Mouse (Mus musculus) ES-E14 (cell line): ENCODE results near the gene 4930432K21Rik. TPM values are rescaled to one million over a fixed set of nuclear protein-coding genes. Genes with fewer than 3 reads are reported as not detected.

Experiments used
- DNase-seq: peaks from one replicate; pipeline ENCODE4 v3.0.0-alpha.2; 2013; ENCODE audit warnings: low read depth, low spot score
- H3K27ac ChIP-seq: 2 replicates; pipeline ENCODE4 v1.5.1; 2012; ENCODE audit warnings: low read depth, mild to moderate bottlenecking, low read length, moderate library complexity, mixed read lengths; ENCODE audit not compliant: poor library complexity, insufficient read depth, severe bottlenecking
- H3K36me3 ChIP-seq: 2 replicates; pipeline ENCODE4 v1.6.1; 2012; ENCODE audit warnings: mild to moderate bottlenecking, low read length, moderate library complexity, mixed read lengths; ENCODE audit not compliant: control insufficient read depth, poor library complexity, insufficient read depth, severe bottlenecking
- H3K4me1 ChIP-seq, 2 experiments: fragments of 150-350 bp in 1 of 2; sonication (generic) in 1 of 2; 2 replicates each; pipeline ENCODE4 v1.6.1; 2012; ENCODE audit warnings: low read length in 2 of 2, mild to moderate bottlenecking in 1 of 2, mixed read lengths in 1 of 2; ENCODE audit not compliant: control insufficient read depth in 2 of 2, insufficient read depth in 2 of 2, poor library complexity in 1 of 2
- H3K4me3 ChIP-seq, 2 experiments: fragments of 150-350 bp in 1 of 2; sonication (generic) in 1 of 2; 2 replicates each; pipeline ENCODE4 v1.5.1; 2012; ENCODE audit warnings: low read length in 2 of 2, low read depth in 1 of 2, mild to moderate bottlenecking in 1 of 2, mixed read lengths in 1 of 2; ENCODE audit not compliant: insufficient read depth in 1 of 2, poor library complexity in 1 of 2, severe bottlenecking in 1 of 2
- H3K9ac ChIP-seq: 2 replicates; pipeline ENCODE4 v1.6.1; 2012; ENCODE audit warnings: low read depth, mild to moderate bottlenecking, low read length, mixed read lengths; ENCODE audit not compliant: poor library complexity, insufficient read depth, severe bottlenecking
- H3K9me3 ChIP-seq: fragments of 150-350 bp; sonication (generic); 2 replicates; pipeline ENCODE4 v1.6.1; 2012; ENCODE audit warnings: low read depth, mild to moderate bottlenecking, low read length; ENCODE audit not compliant: control insufficient read depth, insufficient read depth
- CHD2 ChIP-seq: IDR thresholded peaks from 2 replicates; pipeline ENCODE4 v1.6.1; 2014; ENCODE audit warnings: mild to moderate bottlenecking, low read depth, low read length, inconsistent platforms
- HCFC1 ChIP-seq: IDR thresholded peaks from 2 replicates; pipeline ENCODE4 v1.6.1; 2012; ENCODE audit warnings: low read length, inconsistent platforms, borderline replicate concordance; ENCODE audit not compliant: insufficient read depth
- MAFK ChIP-seq: IDR thresholded peaks from 2 replicates; pipeline ENCODE4 v1.6.1; 2014; ENCODE audit warnings: mild to moderate bottlenecking, low read depth, low read length, inconsistent platforms; ENCODE audit not compliant: insufficient read depth
- ZC3H11A ChIP-seq: IDR thresholded peaks from 2 replicates; pipeline ENCODE4 v1.6.1; 2012; ENCODE audit warnings: low read depth, mild to moderate bottlenecking, inconsistent platforms, low read length, borderline replicate concordance
- ZNF384 ChIP-seq: IDR thresholded peaks from 2 replicates; pipeline ENCODE4 v1.6.1; 2012; ENCODE audit warnings: low read depth, low read length, inconsistent platforms
- in situ Hi-C, 2 experiments: fragments of 600-800 bp; cut with MboI; formaldehyde crosslinking; loops; one replicate each; pipeline ENCODE4 v1.15.1; 2025; ENCODE audit warnings: low sequenced_read_pairs in 2 of 2, inconsistent platforms in 1 of 2; ENCODE audit not compliant: unreplicated experiment in 2 of 2
- total RNA-seq: library from RNA; depleted of rRNA; stranded (reverse); fragments of 300-350 nt; gene quantifications from 2 replicates; pipeline ENCODE4 v1.2.3, GENCODE M21; 2012

4930432K21Rik gene
- total RNA-seq, 1 experiment: 4.9 TPM

- no peak for DNase-seq
- peaks cover 7 to 19% of the 10 kb centered on the region in 2 experiments; a peak in 3 of 4 replicates for H3K4me1 ChIP-seq
- H3K27ac ChIP-seq: peak overlapping the region; percentile 97; the same call in 1 of the 2 replicates
- in situ Hi-C loops: no loop called here
- no peak overlapping the region; a peak in 1 of 4 replicates for H3K4me3 ChIP-seq
- no peaks in the 10 kb centered on the region for H3K36me3 ChIP-seq
- H3K9ac ChIP-seq: no peak overlapping the region
- no peaks in the 10 kb centered on the region for H3K9me3 ChIP-seq
- TF ChIP-seq ZC3H11A: no peak
- no peak for TF ChIP-seq MAFK
- TF ChIP-seq HCFC1: no peak
- no peak for TF ChIP-seq CHD2
- no peak for TF ChIP-seq ZNF384
Observed at GRCm38 (mm10) chr8:84193566-84193965, 45.7 kb downstream of the 4930432K21Rik start.

- DNase-seq: no peak
- TF ChIP-seq MAFK: no peak
- TF ChIP-seq CHD2: 0 out of 2 replicates have a peak, but pooled peaks have one; percentile 1
- H3K4me1 ChIP-seq: peaks cover 7 to 22% of the 10 kb centered on the region in 2 experiments; a peak in 3 of 4 replicates
- H3K36me3 ChIP-seq: no peaks in the 10 kb centered on the region
- in situ Hi-C loops: no loop called here
- H3K9me3 ChIP-seq: no peaks in the 10 kb centered on the region
- no peak overlapping the region for H3K9ac ChIP-seq
- H3K27ac ChIP-seq: peak overlapping the region; percentile 56
- H3K4me3 ChIP-seq: no peak overlapping the region
Observed at GRCm38 (mm10) chr8:84194224-84194743, 46.5 kb downstream of the 4930432K21Rik start.

GRCm38 (mm10) chr8:84197141-84197921 lies 49.5 kb downstream of the 4930432K21Rik start:
- in situ Hi-C loops: no loop called here
- Histone ChIP-seq H3K9ac (peak overlapping the region; percentile 83), H3K9me3 (no peaks in the 10 kb centered on the region), H3K4me1 (peaks cover 7 to 30% of the 10 kb centered on the region in 2 experiments; a peak in 3 of 4 replicates), H3K4me3 (peak overlapping the region; percentile 66 to 68), H3K27ac (peak overlapping the region; percentile 95), H3K36me3 (no peaks in the 10 kb centered on the region; the same call in 1 of the 2 replicates)
- no peak for DNase-seq
- TF ChIP-seq ZNF384: no peak
- TF ChIP-seq HCFC1: no peak
- TF ChIP-seq ZC3H11A: no peak
- TF ChIP-seq MAFK: no peak
- no peak for TF ChIP-seq CHD2

- TF ChIP-seq CHD2 (no peak), ZNF384 (no peak), MAFK (no peak), HCFC1 (no peak), ZC3H11A (no peak)
- peaks cover 10 to 32% of the 10 kb centered on the region in 2 experiments; a peak in 3 of 4 replicates for H3K4me1 ChIP-seq
Observed at GRCm38 (mm10) chr8:84197922-84198774, 50.3 kb downstream of the 4930432K21Rik start.

More at GRCm38 (mm10) chr8:84197922-84198774, 50.3 kb downstream of the 4930432K21Rik start:
- Histone ChIP-seq H3K4me3 (peak overlapping the region; percentile 66 to 68), H3K36me3 (no peaks in the 10 kb centered on the region; the same call in 1 of the 2 replicates), H3K27ac (peak overlapping the region; percentile 95), H3K9ac (peak overlapping the region; percentile 62; the same call in 1 of the 2 replicates), H3K9me3 (no peaks in the 10 kb centered on the region)
- peak; percentile 77 for DNase-seq
- in situ Hi-C loops: no loop called here
